Mouse (Mus musculus) liver, embryonic 15.5 days (tissue): ENCODE data around the gene Ccdc117. TPM values are rescaled to one million over a fixed set of nuclear protein-coding genes. Genes with fewer than 3 reads are reported as not detected.

Source experiments
- ATAC-seq: fragments of 200-750 bp; cut with Nextera tagmentation; 2 replicates; pipeline ENCODE4 v1.8.0; 2017; ENCODE audit warnings: moderate number of reproducible peaks, mild to moderate bottlenecking, moderate library complexity; ENCODE audit not compliant: insufficient read depth
- H3K27ac ChIP-seq: fragments of 300-500 bp; sonication (generic); replicated peaks from 2 replicates; pipeline ENCODE4 v1.5.1; 2015; ENCODE audit warnings: mild to moderate bottlenecking, inconsistent platforms
- H3K27me3 ChIP-seq: fragments of 300-500 bp; sonication (generic); 2 replicates; pipeline ENCODE4 v1.6.1; 2015; ENCODE audit warnings: mild to moderate bottlenecking, inconsistent platforms
- H3K36me3 ChIP-seq: fragments of 300-500 bp; sonication (generic); replicated peaks from 2 replicates; pipeline ENCODE4 v1.6.1; 2015; ENCODE audit warnings: moderate library complexity, mild to moderate bottlenecking, inconsistent platforms
- H3K4me1 ChIP-seq: fragments of 300-500 bp; sonication (generic); replicated peaks from 2 replicates; pipeline ENCODE4 v1.6.1; 2015; ENCODE audit warnings: inconsistent platforms
- H3K4me2 ChIP-seq: fragments of 300-500 bp; sonication (generic); 2 replicates; pipeline ENCODE4 v1.6.1; 2015; ENCODE audit warnings: moderate library complexity, mild to moderate bottlenecking, inconsistent platforms
- H3K4me3 ChIP-seq: fragments of 300-500 bp; sonication (generic); replicated peaks from 2 replicates; pipeline ENCODE4 v1.5.1; 2015; ENCODE audit warnings: mild to moderate bottlenecking, inconsistent platforms
- H3K9ac ChIP-seq: fragments of 300-500 bp; sonication (generic); 2 replicates; pipeline ENCODE4 v1.6.1; 2015; ENCODE audit warnings: moderate library complexity, mild to moderate bottlenecking, inconsistent platforms
- H3K9me3 ChIP-seq: fragments of 300-500 bp; sonication (generic); replicated peaks from 2 replicates; pipeline ENCODE4 v1.6.1; 2016; ENCODE audit warnings: inconsistent platforms
- WGBS: fragments of 180-500 bp; shearing (Covaris S2); methylation state at CpG from one replicate; pipeline ENCODE4 v1.1.7; 2015; ENCODE audit warnings: mixed read lengths; ENCODE audit not compliant: insufficient replicate concordance; 5-methylcytosine and 5-hydroxymethylcytosine counted together
- polyA plus RNA-seq: library from polyadenylated mRNA; unstranded; fragments of >200 nt; fragmentation: Nextera tagmentation; extraction: Ambion mirVana; gene quantifications from 2 replicates; pipeline ENCODE4 v1.2.1, GENCODE M21; 2015

The Ccdc117 gene
- polyA plus RNA-seq, 1 experiment from 2014 or later = 8.1 TPM

- Histone ChIP-seq H3K9me3 (no peaks in the 10 kb centered on the region), H3K36me3 (no peaks in the 10 kb centered on the region), H3K4me2 (no peak overlapping the region), H3K4me1 (peaks cover 30% of the 10 kb centered on the region), H3K4me3 (no peak overlapping the region), H3K27me3 (no peaks in the 10 kb centered on the region), H3K27ac (peak overlapping the region; percentile 69), H3K9ac (no peak overlapping the region)
- ATAC-seq = no peak
- WGBS = 55% methylated on average over 5 of the region's 5 CpGs
Measured at GRCm38 (mm10) chr11:5510099-5510391, 31.9 kb downstream of the Ccdc117 start.

GRCm38 (mm10) chr11:5509215-5510098 is 32.5 kb downstream of the Ccdc117 start:
- no peak overlapping the region for H3K4me2 ChIP-seq
- peak overlapping the region; percentile 69 for H3K27ac ChIP-seq
- no peaks in the 10 kb centered on the region for H3K36me3 ChIP-seq
- no peaks in the 10 kb centered on the region for H3K9me3 ChIP-seq
- WGBS = 50% methylated on average over 8 of the region's 8 CpGs
- ATAC-seq = peak; percentile 40
- no peak overlapping the region for H3K9ac ChIP-seq
- no peaks in the 10 kb centered on the region for H3K27me3 ChIP-seq
- H3K4me3 ChIP-seq = no peak overlapping the region
- peaks cover 30% of the 10 kb centered on the region for H3K4me1 ChIP-seq

- Histone ChIP-seq H3K27me3 (no peaks in the 10 kb centered on the region), H3K9ac (no peak overlapping the region), H3K36me3 (no peaks in the 10 kb centered on the region), H3K27ac (peak overlapping the region; percentile 66), H3K4me1 (peaks cover 39% of the 10 kb centered on the region), H3K4me3 (peak overlapping the region; percentile 40), H3K9me3 (no peaks in the 10 kb centered on the region), H3K4me2 (peak overlapping the region; percentile 61)
- ATAC-seq = peak; percentile 55
- WGBS = 7% methylated on average over 18 of the region's 18 CpGs
Measured at GRCm38 (mm10) chr11:5505856-5506575, 36.0 kb downstream of the Ccdc117 start.

GRCm38 (mm10) chr11:5502351-5503051 is 39.5 kb downstream of the Ccdc117 start:
- H3K4me3 ChIP-seq = no peak overlapping the region
- no peak overlapping the region for H3K4me2 ChIP-seq
- no peaks in the 10 kb centered on the region for H3K9me3 ChIP-seq
- H3K4me1 ChIP-seq = peaks cover 50% of the 10 kb centered on the region
- no peak overlapping the region for H3K9ac ChIP-seq
- no peaks in the 10 kb centered on the region for H3K27me3 ChIP-seq
- no peaks in the 10 kb centered on the region for H3K36me3 ChIP-seq
- peak; percentile 19; the same call in 1 of the 2 replicates for ATAC-seq
- 58% methylated on average over 10 of the region's 10 CpGs for WGBS
- peak overlapping the region; percentile 61 for H3K27ac ChIP-seq

GRCm38 (mm10) chr11:5500903-5501741 is 40.9 kb downstream of the Ccdc117 start:
- Histone ChIP-seq H3K4me1 (peaks cover 49% of the 10 kb centered on the region), H3K27me3 (no peaks in the 10 kb centered on the region), H3K9ac (no peak overlapping the region), H3K27ac (peak overlapping the region; percentile 20; the same call in 1 of the 2 replicates), H3K4me2 (no peak overlapping the region), H3K36me3 (no peaks in the 10 kb centered on the region), H3K9me3 (no peaks in the 10 kb centered on the region), H3K4me3 (no peak overlapping the region)
- WGBS = 59% methylated on average over 13 of the region's 13 CpGs
- no peak for ATAC-seq

GRCm38 (mm10) chr11:5499961-5500644 is 41.9 kb downstream of the Ccdc117 start:
- no peaks in the 10 kb centered on the region for H3K36me3 ChIP-seq
- peak overlapping the region; percentile 74 for H3K27ac ChIP-seq
- no peaks in the 10 kb centered on the region for H3K9me3 ChIP-seq
- H3K4me1 ChIP-seq = peaks cover 41% of the 10 kb centered on the region
- no peak overlapping the region for H3K9ac ChIP-seq
- no peak overlapping the region for H3K4me3 ChIP-seq
- no peak for ATAC-seq
- no peak overlapping the region for H3K4me2 ChIP-seq
- H3K27me3 ChIP-seq = no peaks in the 10 kb centered on the region
- WGBS = 56% methylated on average over 11 of the region's 11 CpGs

- ATAC-seq = peak; percentile 47
- 51% methylated on average over 13 of the region's 13 CpGs for WGBS
- H3K27me3 ChIP-seq = no peaks in the 10 kb centered on the region
- H3K9ac ChIP-seq = no peak overlapping the region
- peaks cover 41% of the 10 kb centered on the region for H3K4me1 ChIP-seq
- peak overlapping the region; percentile 83 for H3K27ac ChIP-seq
- no peaks in the 10 kb centered on the region for H3K9me3 ChIP-seq
- no peaks in the 10 kb centered on the region for H3K36me3 ChIP-seq
- peak overlapping the region; percentile 39 for H3K4me2 ChIP-seq
- H3K4me3 ChIP-seq = no peak overlapping the region
Measured at GRCm38 (mm10) chr11:5498931-5499661, 42.9 kb downstream of the Ccdc117 start.

GRCm38 (mm10) chr11:5498422-5498821 is 43.6 kb downstream of the Ccdc117 start:
- Histone ChIP-seq H3K4me2 (peak overlapping the region; percentile 39), H3K4me3 (no peak overlapping the region), H3K36me3 (no peaks in the 10 kb centered on the region), H3K27ac (peak overlapping the region; percentile 83), H3K9me3 (no peaks in the 10 kb centered on the region), H3K4me1 (peaks cover 41% of the 10 kb centered on the region), H3K27me3 (no peaks in the 10 kb centered on the region), H3K9ac (no peak overlapping the region)
- WGBS = 68% methylated on average over 9 of the region's 9 CpGs
- ATAC-seq = 0 out of 2 replicates have a peak, but pooled peaks have one; percentile 27

- no peak overlapping the region for H3K9ac ChIP-seq
- no peak overlapping the region for H3K4me3 ChIP-seq
- H3K27ac ChIP-seq = no peak overlapping the region
- ATAC-seq = no peak
- peaks cover 41% of the 10 kb centered on the region for H3K4me1 ChIP-seq
- no peaks in the 10 kb centered on the region for H3K27me3 ChIP-seq
- H3K36me3 ChIP-seq = no peaks in the 10 kb centered on the region
- no peaks in the 10 kb centered on the region for H3K9me3 ChIP-seq
- H3K4me2 ChIP-seq = no peak overlapping the region
- 82% methylated on average over 13 of the region's 13 CpGs for WGBS
Measured at GRCm38 (mm10) chr11:5496559-5497248, 45.3 kb downstream of the Ccdc117 start.
